In genomic region chr11:57813641-57814040, GRCm38 (mm10) we compare ENCODE assay signal across 36 mouse cellular contexts. TPM values are rescaled to one million over a fixed set of nuclear protein-coding genes. Genes with fewer than 3 reads are reported as not detected.
"Had no signal": no experiment of that assay in that cellular context is flagged by ENCODE, and none has a peak within 500 bp of the region (broad histone marks: within the 10 kb centered on the region; RNA-seq: fewer than 3 reads in every experiment).

No protein-coding gene starts in this region.

- ATAC-seq: hindbrain, embryonic 16.5 days; inflammation-experienced regulatory T-cells, adult 6 months; intestine, embryonic 15.5 days; intestine, postnatal 0 days had no signal

- DNase-seq: gastrocnemius, adult 2 months; gastrocnemius, postnatal 10 days; gastrocnemius, postnatal 25 days; heart, adult 18-20 months; heart, postnatal 14 days; heart, postnatal 4 days; kidney, adult 18-20 months; kidney, adult 8-10 months; kidney, postnatal 10 days; kidney, postnatal 25 days; kidney, postnatal 4 days; layer of hippocampus, adult 9-11 months; left cerebral cortex, postnatal 4 days; lung, adult 18-20 months had no signal

- H3K27ac ChIP-seq: gastrocnemius, adult 2 months; heart, embryonic 15.5 days; hindbrain, embryonic 10.5 days; hindbrain, embryonic 12.5 days; hindbrain, embryonic 14.5 days; intestine, embryonic 15.5 days; limb, embryonic 13.5 days; limb, embryonic 15.5 days; liver, embryonic 14.5 days had no signal

- H3K4me3 ChIP-seq: gastrocnemius, adult 2 months; heart, embryonic 15.5 days; hindbrain, embryonic 10.5 days; hindbrain, embryonic 12.5 days; intestine, embryonic 15.5 days; limb, embryonic 13.5 days; limb, embryonic 15.5 days had no signal

- H3K9me3 ChIP-seq: heart, embryonic 15.5 days; hindbrain, embryonic 10.5 days; hindbrain, embryonic 12.5 days; intestine, embryonic 15.5 days; limb, embryonic 15.5 days had no signal

- H3K4me2 ChIP-seq: heart, embryonic 11.5 days; heart, embryonic 15.5 days; hindbrain, embryonic 12.5 days; hindbrain, embryonic 14.5 days; intestine, embryonic 15.5 days; limb, embryonic 13.5 days; limb, embryonic 15.5 days; liver, embryonic 11.5 days had no signal

- H3K27me3 ChIP-seq: heart, embryonic 15.5 days; hindbrain, embryonic 12.5 days; intestine, embryonic 15.5 days had no signal

- H3K4me1 ChIP-seq: hindbrain, embryonic 12.5 days; limb, embryonic 13.5 days; limb, embryonic 15.5 days had no signal

- H3K9ac ChIP-seq: heart, embryonic 15.5 days; hindbrain, embryonic 12.5 days; hindbrain, embryonic 14.5 days; intestine, embryonic 15.5 days; limb, embryonic 13.5 days; limb, embryonic 15.5 days; liver, embryonic 14.5 days had no signal

RNA-seq across cellular contexts. Expression of gene Hand1, which starts 19.0 kb away (rescaled TPM):
- total RNA-seq: gastrocnemius, adult 2 months; gastrocnemius, postnatal 10 days; gastrocnemius, postnatal 25 days; gastrocnemius, postnatal 4 days; granulocyte monocyte progenitor cell, adult 5-6 weeks; heart, adult 18-20 months; heart, adult 8-10 months; heart, postnatal 14 days; layer of hippocampus, adult 8-10 months; layer of hippocampus, postnatal 25 days; left cerebral cortex, adult 8-10 months; left cerebral cortex, postnatal 10 days; left cerebral cortex, postnatal 25 days; left cerebral cortex, postnatal 4 days had no signal
- polyA plus RNA-seq: hindbrain, embryonic 14.5 days; hindbrain, embryonic 16.5 days; inflammation-experienced regulatory T-cells, adult 6 months; kidney, embryonic 14.5 days had no signal
